Mouse (Mus musculus) frontal cortex, postnatal 25 days (tissue): ENCODE measurements around the gene 1700025B11Rik.
A peak's percentile ranks its signal among the peaks of the same experiment; 100 is the strongest.
"Not testable (repeated sequence)": the region's sequence is repeated elsewhere in the genome, so short reads cannot be mapped to it uniquely, and the experiment has no call there.

Experiments used
- DNase-seq, 2 experiments: peaks; one replicate each; pipeline ENCODE4 v3.0.0; 2022; ENCODE audit warnings: low spot score in 2 of 2

The 1700025B11Rik gene

GRCm38 (mm10) chr15:77561792-77562191 lies at the start of gene 1700025B11Rik:
TSS of gene 1700025B11Rik (minus strand) at chr15:77561892.
- DNase-seq = no peak

DNA sequence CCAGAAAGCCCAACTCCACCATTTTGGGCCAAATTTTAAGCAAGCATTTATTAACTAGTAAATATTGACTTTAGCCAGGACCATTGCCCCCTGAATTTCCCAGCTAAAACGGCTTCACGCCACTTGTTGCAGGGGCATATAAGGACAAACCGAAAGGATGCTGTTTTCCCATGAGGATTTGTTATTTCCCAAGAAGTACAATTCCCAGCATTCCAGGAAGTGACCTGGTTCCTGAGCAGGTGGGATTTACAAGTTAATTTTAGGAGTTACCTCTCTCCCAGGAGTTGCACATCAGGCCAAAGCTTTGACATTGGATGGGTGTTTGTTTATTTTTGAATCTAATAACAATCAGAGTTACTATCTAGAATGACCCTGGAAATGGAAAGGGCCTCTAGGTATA lies 44.4 kb upstream of the 1700025B11Rik start:
- DNase-seq = no peak

DNA sequence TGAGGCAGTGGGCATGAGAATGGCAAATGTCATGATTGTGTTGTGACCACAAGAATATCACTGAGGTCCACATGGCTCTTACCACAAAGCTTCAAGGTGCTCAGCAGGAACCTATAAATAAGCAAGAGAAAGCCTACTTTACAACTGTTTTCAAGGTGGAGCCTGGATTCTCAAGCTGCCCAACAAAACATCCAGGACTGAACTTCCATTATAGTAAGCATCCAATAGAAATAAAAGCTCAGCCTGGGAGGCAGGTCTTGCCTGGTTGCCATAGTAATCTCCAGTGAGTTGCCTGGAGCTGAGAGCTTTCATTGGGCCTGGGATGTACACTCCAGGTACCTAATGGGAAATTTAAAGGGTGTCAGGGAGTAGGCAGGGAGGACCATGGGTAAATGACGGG lies 37.3 kb upstream of the 1700025B11Rik start, which contains the start of gene Gm36245:
TSS of gene Gm36245 (plus strand) at position 301 of the 400 bp plus-strand sequence.
- no peak for DNase-seq

- no peak for DNase-seq
These were observed 36.7 kb upstream of the 1700025B11Rik start for GRCm38 (mm10) chr15:77598429-77598828.

DNA sequence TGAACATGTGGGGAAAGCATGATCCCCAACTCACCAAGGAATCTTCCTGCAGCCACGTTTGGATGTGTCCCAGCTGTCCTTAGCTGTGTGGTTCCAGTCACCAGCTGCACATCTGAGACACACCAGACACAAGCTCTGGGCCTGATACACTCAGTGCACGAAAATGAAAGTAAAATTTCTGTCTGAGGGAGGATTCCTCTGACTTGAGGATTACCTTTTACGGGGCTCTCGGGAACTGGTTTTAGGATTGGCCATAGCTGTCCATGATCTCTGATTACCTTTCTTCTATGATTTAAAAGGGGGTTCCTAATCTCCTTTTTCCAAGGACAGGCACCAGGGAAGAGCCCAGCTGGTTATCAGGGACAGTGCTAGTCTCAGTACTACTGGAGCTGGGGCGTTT lies 34.3 kb upstream of the 1700025B11Rik start, which contains the start of gene Apol10b:
TSS of gene Apol10b (minus strand) at position 165 of the 400 bp plus-strand sequence.
- no peak for DNase-seq

- no peak for DNase-seq
These were observed 31.9 kb upstream of the 1700025B11Rik start for GRCm38 (mm10) chr15:77593557-77593956.

GRCm38 (mm10) chr15:77590881-77591280 lies 29.2 kb upstream of the 1700025B11Rik start:
- no peak for DNase-seq

- no peak for DNase-seq
These were observed 27.3 kb upstream of the 1700025B11Rik start for GRCm38 (mm10) chr15:77588981-77589380.

GRCm38 (mm10) chr15:77587026-77587425 lies 25.3 kb upstream of the 1700025B11Rik start:
- no peak for DNase-seq

GRCm38 (mm10) chr15:77581681-77582080 lies 20.0 kb upstream of the 1700025B11Rik start:
- no peak for DNase-seq

GRCm38 (mm10) chr15:77579311-77579710 lies 17.6 kb upstream of the 1700025B11Rik start:
- no peak for DNase-seq

- no peak for DNase-seq
These were observed 17.1 kb upstream of the 1700025B11Rik start for GRCm38 (mm10) chr15:77578801-77579200.

GRCm38 (mm10) chr15:77563219-77563618 lies 1.5 kb upstream of the 1700025B11Rik start:
- DNase-seq = no peak

DNA sequence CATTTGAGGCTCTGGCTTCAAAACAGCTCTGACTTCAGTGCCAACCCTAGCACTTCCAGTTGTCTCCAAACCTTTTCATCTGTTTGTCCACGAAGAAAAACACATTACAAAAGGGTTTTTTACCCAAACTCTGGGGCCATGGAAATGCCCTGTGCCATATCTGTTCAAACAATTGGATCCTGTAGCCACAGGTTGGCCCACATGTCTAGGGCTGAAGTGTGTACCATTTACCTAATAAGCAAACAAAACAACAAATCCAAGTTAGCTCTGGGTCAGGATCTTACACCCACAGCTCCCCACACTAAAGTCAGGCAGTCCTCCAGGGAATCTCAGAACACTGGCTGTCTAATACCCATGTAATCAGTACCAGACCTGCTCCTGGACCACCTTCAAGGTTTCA lies 22.5 kb downstream of the 1700025B11Rik start:
- DNase-seq = not testable (repeated sequence)

DNA sequence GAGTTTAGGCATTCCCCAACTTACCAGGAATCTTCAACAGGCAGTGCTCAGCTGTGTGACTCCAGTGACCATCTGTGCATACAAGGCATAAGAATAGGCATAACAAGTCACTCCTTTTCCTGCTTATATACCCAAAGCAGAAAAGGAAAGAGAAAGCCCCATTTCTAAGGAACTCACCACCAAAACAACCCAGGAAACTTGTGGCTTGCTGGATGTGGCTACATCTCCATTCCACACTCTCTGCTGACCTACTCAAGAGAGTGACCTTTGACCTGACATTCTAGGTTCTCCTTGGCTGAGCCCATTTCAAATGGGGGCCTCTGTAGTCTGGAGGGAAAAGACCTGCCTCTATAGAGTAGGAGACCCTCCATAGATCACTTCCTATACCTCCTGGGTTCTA lies 28.5 kb downstream of the 1700025B11Rik start, which contains the start of gene Apol7c:
TSS of gene Apol7c (minus strand) at position 101 of the 400 bp plus-strand sequence.
- no peak for DNase-seq

- peak; percentile 24 to 31 for DNase-seq
These were observed 38.4 kb downstream of the 1700025B11Rik start for GRCm38 (mm10) chr15:77523186-77523843.

GRCm38 (mm10) chr15:77520596-77520995 lies 41.1 kb downstream of the 1700025B11Rik start:
- DNase-seq = not testable (repeated sequence)
